Comparison of ENCODE assay signal across 9 mouse cellular contexts in the genomic region with DNA sequence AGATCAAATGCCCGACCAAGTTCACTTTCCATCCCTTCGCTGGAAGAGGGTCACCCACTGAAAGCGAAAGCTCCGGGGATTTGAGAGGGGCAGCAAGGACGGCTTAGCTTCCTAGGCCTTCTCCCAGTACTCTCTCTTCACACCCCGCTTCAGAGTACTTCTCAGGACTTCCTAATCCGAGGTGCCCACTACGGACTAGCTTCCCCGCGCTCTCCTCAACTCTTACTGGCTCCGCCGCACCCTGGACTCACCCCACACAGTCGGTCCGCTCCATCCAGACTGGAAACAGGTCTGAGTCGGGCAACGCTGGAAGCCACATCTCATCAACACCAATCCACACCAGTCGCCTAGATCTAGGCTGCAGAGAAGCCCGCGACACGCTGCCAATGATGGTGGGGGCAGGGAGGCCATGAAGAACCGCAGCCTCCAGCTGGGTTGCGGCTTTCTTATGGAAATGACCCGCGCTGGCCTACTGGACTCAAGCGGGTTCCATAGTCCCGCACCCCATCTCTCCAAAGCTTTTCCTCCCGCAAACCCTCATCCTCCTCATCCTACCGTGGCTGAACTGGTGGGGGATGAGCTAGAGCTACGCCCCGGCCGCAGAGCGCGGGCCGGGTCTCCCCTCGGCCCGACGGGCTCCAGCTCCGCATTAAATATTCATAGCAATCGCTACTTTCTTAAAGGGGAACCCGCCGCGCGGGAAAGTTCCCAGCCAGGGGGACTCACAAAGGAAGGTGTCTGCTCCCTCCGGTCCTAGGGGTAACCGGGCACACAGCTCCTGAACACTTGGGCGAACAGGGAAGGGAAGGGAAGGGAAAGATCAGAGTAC. TPM values are rescaled to one million over a fixed set of nuclear protein-coding genes. Genes with fewer than 3 reads are reported as not detected.
DNase-seq lines count a peak whose midpoint lies in the region; ATAC-seq and TF ChIP-seq lines count a peak whose summit lies in the region.
"Had no signal": no experiment of that assay in that cellular context is flagged by ENCODE, and none has a peak within 500 bp of the region (broad histone marks: within the 10 kb centered on the region; RNA-seq: fewer than 3 reads in every experiment).

No protein-coding gene starts in this region.

- under 1% methylated on average over 46 of the region's 46 CpGs for WGBS in embryonic facial prominence, embryonic 11.5 days
- WGBS in hindbrain, postnatal 0 days, result 1% methylated on average over 46 of the region's 46 CpGs
- under 1% methylated on average over 46 of the region's 46 CpGs for WGBS in liver, embryonic 14.5 days (ENCODE audit: insufficient replicate concordance)

- peak overlapping the region; percentile 67 for H3K4me3 ChIP-seq in gastrocnemius, adult 2 months
- H3K4me3 ChIP-seq in ES-Bruce4 (ENCODE audit: low read depth, low read length), result peak overlapping the region; percentile 33
- peak overlapping the region; percentile 40 for H3K4me3 ChIP-seq in embryonic facial prominence, embryonic 11.5 days (ENCODE audit: low read depth, low read length)
- H3K4me3 ChIP-seq in hindbrain, postnatal 0 days (ENCODE audit: low read length), result peak overlapping the region; percentile 45
- peak overlapping the region in 1 of 2 experiments; percentile 28; a peak in 2 of 4 replicates for H3K4me3 ChIP-seq in liver, embryonic 14.5 days (ENCODE audit: insufficient read depth in 1 of 2, low read depth in 2 of 2, low read length in 2 of 2)

- intact Hi-C loops in gastrocnemius, adult 2 months (cut with DNase I), result no loop called here
- intact Hi-C loops in gastrocnemius, postnatal 36 days (cut with DNase I), result no loop called here

- no peak for TF ChIP-seq EP300 in ES-Bruce4 (IDR thresholded peaks at IDR 0.05; ENCODE audit: insufficient read depth, low read depth, low read length)
- no peak for TF ChIP-seq EP300 in liver, embryonic 14.5 days (IDR thresholded peaks at IDR 0.05; ENCODE audit: low read depth)

- no peaks in the 10 kb centered on the region for H3K36me3 ChIP-seq in ES-Bruce4 (ENCODE audit: control insufficient read depth, insufficient read depth, low read length, poor library complexity, severe bottlenecking)
- H3K36me3 ChIP-seq in embryonic facial prominence, embryonic 11.5 days (replicated peaks; ENCODE audit: control insufficient read depth, insufficient read depth, low read depth, low read length), result no peaks in the 10 kb centered on the region
- H3K36me3 ChIP-seq in hindbrain, postnatal 0 days (ENCODE audit: insufficient read depth, low read length), result no peaks in the 10 kb centered on the region
- H3K36me3 ChIP-seq in liver, embryonic 14.5 days (replicated peaks; ENCODE audit: control insufficient read depth, insufficient read depth, low read depth), result no peaks in the 10 kb centered on the region
- H3K36me3 ChIP-seq: G1E had no signal

- TF ChIP-seq CTCF in gastrocnemius, adult 2 months (IDR thresholded peaks at IDR 0.05), result no peak
- no peak for TF ChIP-seq CTCF in ES-Bruce4 (IDR thresholded peaks at IDR 0.05; ENCODE audit: low read depth, low read length)
- no peak for TF ChIP-seq CTCF in hindbrain, postnatal 0 days (IDR thresholded peaks at IDR 0.05; ENCODE audit: low read depth)
- TF ChIP-seq CTCF in liver, embryonic 14.5 days (IDR thresholded peaks at IDR 0.05; ENCODE audit: low read depth), result no peak

- H3K27ac ChIP-seq in gastrocnemius, adult 2 months, result no peak overlapping the region
- no peak overlapping the region for H3K27ac ChIP-seq in ES-Bruce4 (ENCODE audit: insufficient read depth, low read length)
- H3K27ac ChIP-seq in embryonic facial prominence, embryonic 11.5 days (replicated peaks; ENCODE audit: low read depth, low read length), result peak overlapping the region; percentile 35
- peak overlapping the region; percentile 65 for H3K27ac ChIP-seq in hindbrain, postnatal 0 days
- no peak overlapping the region for H3K27ac ChIP-seq in liver, embryonic 14.5 days

- peak; percentile 31; the same call in 1 of the 2 replicates for ATAC-seq in embryonic facial prominence, embryonic 11.5 days (replicated peaks; ENCODE audit: insufficient number of reproducible peaks, low FRiP score, low TSS enrichment, low read depth)
- peak; percentile 47 for ATAC-seq in hindbrain, postnatal 0 days
- no peak for ATAC-seq in liver, embryonic 14.5 days (ENCODE audit: insufficient read depth)

- peaks cover 19% of the 10 kb centered on the region for H3K27me3 ChIP-seq in ES-Bruce4 (ENCODE audit: control insufficient read depth, insufficient read depth, low read length, poor library complexity, severe bottlenecking)
- peaks cover 48% of the 10 kb centered on the region for H3K27me3 ChIP-seq in embryonic facial prominence, embryonic 11.5 days (ENCODE audit: control insufficient read depth, insufficient read depth, low read length)
- peaks cover 6% of the 10 kb centered on the region; the same call in 1 of the 2 replicates for H3K27me3 ChIP-seq in hindbrain, postnatal 0 days (ENCODE audit: insufficient read depth, low read length)
- peaks cover 73% of the 10 kb centered on the region for H3K27me3 ChIP-seq in liver, embryonic 14.5 days (ENCODE audit: control insufficient read depth, insufficient read depth, low read length)

- H3K9me3 ChIP-seq in ES-Bruce4 (replicated peaks; ENCODE audit: control insufficient read depth, insufficient read depth, low read length, poor library complexity, severe bottlenecking), result no peaks in the 10 kb centered on the region
- H3K9me3 ChIP-seq in embryonic facial prominence, embryonic 11.5 days (replicated peaks; ENCODE audit: control insufficient read depth, low read length), result no peaks in the 10 kb centered on the region
- H3K9me3 ChIP-seq in hindbrain, postnatal 0 days (ENCODE audit: low read length), result no peaks in the 10 kb centered on the region
- H3K9me3 ChIP-seq in liver, embryonic 14.5 days (ENCODE audit: control insufficient read depth, low read length), result no peaks in the 10 kb centered on the region
- H3K9me3 ChIP-seq: G1E had no signal

- DNase-seq in gastrocnemius, adult 2 months, result no peak
- no peak for DNase-seq in gastrocnemius, postnatal 36 days
- peak; percentile 58 for DNase-seq in embryonic facial prominence, embryonic 11.5 days (ENCODE audit: low spot score)
- peak; percentile 73 for DNase-seq in hindbrain, postnatal 0 days (ENCODE audit: low spot score)
- no peak for DNase-seq in liver, embryonic 14.5 days (ENCODE audit: low read depth in 3 of 3, low spot score in 3 of 3)
- DNase-seq in thymus, postnatal 4 days, result no peak
- DNase-seq in Muller cell, postnatal 12 days (ENCODE audit: inconsistent ontology term), result no peak

- H3K4me2 ChIP-seq in embryonic facial prominence, embryonic 11.5 days (ENCODE audit: low read depth, low read length), result peak overlapping the region; percentile 66
- H3K4me2 ChIP-seq in hindbrain, postnatal 0 days (ENCODE audit: low read depth, low read length), result peak overlapping the region; percentile 67
- H3K4me2 ChIP-seq in liver, embryonic 14.5 days (ENCODE audit: low read depth), result peak overlapping the region; percentile 48

- no peak for TF ChIP-seq POLR2A in ES-Bruce4 (IDR thresholded peaks at IDR 0.05; ENCODE audit: insufficient read depth, low read length)

- no peak overlapping the region; the same call in 1 of the 2 replicates for H3K9ac ChIP-seq in ES-Bruce4 (ENCODE audit: low read depth, poor library complexity, severe bottlenecking)
- H3K9ac ChIP-seq in embryonic facial prominence, embryonic 11.5 days (replicated peaks; ENCODE audit: low read length), result peak overlapping the region; percentile 68
- peak overlapping the region; percentile 54 for H3K9ac ChIP-seq in hindbrain, postnatal 0 days (replicated peaks; ENCODE audit: low read length)
- no peak overlapping the region for H3K9ac ChIP-seq in liver, embryonic 14.5 days (replicated peaks)

- no peaks in the 10 kb centered on the region for H3K4me1 ChIP-seq in ES-Bruce4 (ENCODE audit: control insufficient read depth, insufficient read depth, low read length)
- peaks cover 6% of the 10 kb centered on the region for H3K4me1 ChIP-seq in embryonic facial prominence, embryonic 11.5 days (ENCODE audit: control insufficient read depth, insufficient read depth, low read length)
- H3K4me1 ChIP-seq in hindbrain, postnatal 0 days (ENCODE audit: insufficient read depth, low read length), result no peaks in the 10 kb centered on the region; the same call in 1 of the 2 replicates
- H3K4me1 ChIP-seq in liver, embryonic 14.5 days (replicated peaks; ENCODE audit: control insufficient read depth in 2 of 2, insufficient read depth in 2 of 2, low read length in 1 of 2), result no peaks in the 10 kb centered on the region

RNA-seq across cellular contexts. Expression of a gene that starts 17.8 kb away (rescaled TPM):
- not detected for total RNA-seq in gastrocnemius, adult 2 months (2021)
- total RNA-seq in gastrocnemius, postnatal 36 days (2021), result not detected
- polyA plus RNA-seq in ES-Bruce4 (2011; ENCODE audit: insufficient read depth, insufficient read length, low read depth, missing spikeins), result 0.18 TPM in 2 replicates
- 7.2 and 9.9 TPM in 2 replicates for polyA plus RNA-seq in embryonic facial prominence, embryonic 11.5 days (2014; fragmentation: Nextera tagmentation; extraction: Ambion mirVana)
- total RNA-seq in hindbrain, postnatal 0 days (2014; rRNA removed), result 30.7 and 37.3 TPM in 2 replicates
- polyA plus RNA-seq in hindbrain, postnatal 0 days (2015; fragmentation: Nextera tagmentation; extraction: Ambion mirVana), result 10.3 and 10.6 TPM in 2 replicates
- 0.01 and 0.10 TPM in 2 replicates for polyA plus RNA-seq in liver, embryonic 14.5 days (2012; rRNA removed)
- not detected in 2 replicates for polyA plus RNA-seq in liver, embryonic 14.5 days (2014; fragmentation: Nextera tagmentation; extraction: Ambion mirVana)
- polyA plus RNA-seq: G1E had no signal

Comparison
In these comparisons a context has a peak if more than half of its experiments do, and no peak if none do; other contexts are left out.
1. DNase-seq: peak in embryonic facial prominence, embryonic 11.5 days (single experiment) and hindbrain, postnatal 0 days (single experiment); none in gastrocnemius, adult 2 months (single experiment), gastrocnemius, postnatal 36 days (0 of 2), liver, embryonic 14.5 days (0 of 3), thymus, postnatal 4 days (single experiment) and Muller cell, postnatal 12 days (single experiment).
2. H3K27ac ChIP-seq: peak in embryonic facial prominence, embryonic 11.5 days (single experiment) and hindbrain, postnatal 0 days (single experiment); none in gastrocnemius, adult 2 months (single experiment), ES-Bruce4 (single experiment) and liver, embryonic 14.5 days (single experiment).
3. H3K9ac ChIP-seq: peak in embryonic facial prominence, embryonic 11.5 days (single experiment) and hindbrain, postnatal 0 days (single experiment); none in ES-Bruce4 (single experiment) and liver, embryonic 14.5 days (single experiment).
4. Peak in every context shown above with its lines, with median percentiles within 50 percentile points of each other: H3K4me2 ChIP-seq.